Mouse (Mus musculus) embryonic facial prominence, embryonic 15.5 days (tissue): ENCODE measurements at regions not wholly inside any gene's neighbourhood (a gene's known extent, or its start where the extent isn't known, plus 50 kb on each side); places are given as distances from the start of the nearest gene placed in this dataset.
A peak's percentile ranks its signal among the peaks of the same experiment; 100 is the strongest.

Source experiments
- ATAC-seq: fragments of 200-750 bp; cut with Nextera tagmentation; 2 replicates; pipeline ENCODE4 v1.8.0; 2017; ENCODE audit warnings: low read depth, moderate TSS enrichment; ENCODE audit not compliant: insufficient number of reproducible peaks, low FRiP score, low TSS enrichment
- H3K27ac ChIP-seq: fragments of 300-500 bp; sonication (generic); replicated peaks from 2 replicates; pipeline ENCODE4 v1.5.1; 2015; ENCODE audit warnings: mild to moderate bottlenecking, inconsistent platforms
- H3K27me3 ChIP-seq: fragments of 300-500 bp; sonication (generic); 2 replicates; pipeline ENCODE4 v1.6.1; 2015; ENCODE audit warnings: inconsistent platforms
- H3K36me3 ChIP-seq: fragments of 300-500 bp; sonication (generic); 2 replicates; pipeline ENCODE4 v1.6.1; 2015; ENCODE audit warnings: mild to moderate bottlenecking, inconsistent platforms
- H3K4me1 ChIP-seq: fragments of 300-500 bp; sonication (generic); 2 replicates; pipeline ENCODE4 v1.6.1; 2015; ENCODE audit warnings: inconsistent platforms
- H3K4me2 ChIP-seq: fragments of 300-500 bp; sonication (generic); replicated peaks from 2 replicates; pipeline ENCODE4 v1.6.1; 2015; ENCODE audit warnings: mild to moderate bottlenecking, inconsistent platforms
- H3K4me3 ChIP-seq: fragments of 300-500 bp; sonication (generic); replicated peaks from 2 replicates; pipeline ENCODE4 v1.5.1; 2015; ENCODE audit warnings: mild to moderate bottlenecking, inconsistent platforms
- H3K9ac ChIP-seq: fragments of 300-500 bp; sonication (generic); 2 replicates; pipeline ENCODE4 v1.6.1; 2015; ENCODE audit warnings: inconsistent platforms
- H3K9me3 ChIP-seq: fragments of 300-500 bp; sonication (generic); replicated peaks from 2 replicates; pipeline ENCODE4 v1.6.1; 2016; ENCODE audit warnings: inconsistent platforms
- WGBS: fragments of 180-500 bp; shearing (Covaris S2); methylation state at CpG from one replicate; pipeline ENCODE4 v1.1.7; 2015; 5-methylcytosine and 5-hydroxymethylcytosine counted together

DNA sequence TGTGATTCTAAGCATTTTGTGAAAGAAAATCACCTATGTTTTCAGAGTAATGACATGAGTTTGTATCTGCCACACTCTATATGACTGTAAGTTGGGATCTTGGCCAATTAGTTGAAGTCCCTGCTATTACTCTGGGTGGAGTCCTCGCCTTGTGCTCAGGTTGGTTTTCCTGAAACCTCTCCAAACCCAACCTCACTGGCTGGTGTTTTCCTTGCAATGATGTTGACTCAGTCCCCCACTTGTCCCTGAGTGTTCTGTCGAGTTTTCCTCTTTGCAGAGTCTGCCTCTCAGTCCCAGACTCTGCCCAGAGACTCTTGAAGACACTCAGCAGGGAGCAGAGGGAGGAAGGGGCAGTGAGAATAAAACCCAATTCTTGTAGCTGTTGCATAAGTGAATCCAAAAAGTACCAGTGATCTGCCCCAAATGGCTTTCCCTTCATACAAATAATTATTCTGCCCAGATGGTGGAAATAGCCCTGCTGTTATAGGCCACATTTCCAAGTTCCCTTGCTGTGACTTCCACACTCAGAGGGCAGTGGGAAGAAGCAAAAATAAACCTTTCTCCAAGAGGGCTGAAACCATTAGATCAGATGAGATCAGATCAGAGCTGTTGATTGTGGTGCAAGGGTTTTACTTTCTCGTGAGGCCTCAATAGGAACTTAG, 694.3 kb downstream of the Hs3st4 start:
- Histone ChIP-seq H3K9me3 (no peaks in the 10 kb centered on the region), H3K36me3 (no peaks in the 10 kb centered on the region), H3K4me1 (no peaks in the 10 kb centered on the region), H3K9ac (no peak overlapping the region), H3K27ac (no peak overlapping the region), H3K27me3 (no peaks in the 10 kb centered on the region), H3K4me3 (no peak overlapping the region), H3K4me2 (no peak overlapping the region)
- no peak for ATAC-seq
- 63% methylated on average over 3 of the region's 3 CpGs for WGBS

DNA sequence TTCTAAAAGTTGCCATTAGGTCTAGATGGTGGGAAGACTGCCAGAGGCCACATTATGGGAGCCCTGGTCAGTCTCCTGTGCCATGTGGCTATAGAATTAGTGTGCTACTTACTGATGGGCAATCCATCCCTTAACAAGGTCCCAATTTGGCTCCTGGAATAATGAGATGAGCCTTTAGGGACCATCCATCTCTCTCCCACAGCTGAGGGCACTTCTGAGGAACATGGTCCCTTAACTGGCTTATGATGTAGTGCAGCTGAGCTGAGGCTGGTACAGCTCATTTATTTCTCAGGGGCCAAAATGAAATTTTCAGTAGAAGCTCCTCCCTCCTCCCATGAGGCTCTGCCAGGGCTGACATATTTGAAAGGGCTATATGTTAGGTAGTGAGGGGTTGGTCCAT, 697.9 kb downstream of the Hs3st4 start:
- no peak overlapping the region for H3K4me2 ChIP-seq
- H3K36me3 ChIP-seq: no peaks in the 10 kb centered on the region
- H3K27ac ChIP-seq: no peak overlapping the region
- ATAC-seq: no peak
- H3K9me3 ChIP-seq: no peaks in the 10 kb centered on the region
- no peak overlapping the region for H3K9ac ChIP-seq
- no peaks in the 10 kb centered on the region for H3K4me1 ChIP-seq
- H3K27me3 ChIP-seq: no peaks in the 10 kb centered on the region
- H3K4me3 ChIP-seq: no peak overlapping the region

DNA sequence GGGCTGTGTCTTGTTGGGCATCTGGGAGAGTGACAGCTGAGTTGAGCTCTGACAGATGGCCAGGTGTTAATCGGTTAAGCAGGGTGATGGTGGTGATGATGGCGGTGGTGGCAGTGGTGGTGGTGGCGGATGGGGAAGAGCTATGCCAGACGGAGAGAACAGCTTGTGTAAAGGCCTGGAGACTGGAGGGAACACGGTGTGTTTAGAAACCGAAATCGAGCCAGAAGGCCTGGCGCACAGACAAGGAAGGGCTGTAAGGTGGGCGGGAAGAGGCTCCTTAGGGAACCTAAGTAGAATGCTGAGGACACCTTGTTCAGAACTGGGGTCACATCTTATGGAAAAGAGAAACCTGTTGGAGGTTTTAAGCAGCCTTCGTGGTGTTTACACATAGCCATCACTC, 698.5 kb downstream of the Hs3st4 start:
- no peak overlapping the region for H3K9ac ChIP-seq
- H3K27ac ChIP-seq: no peak overlapping the region
- no peak overlapping the region for H3K4me3 ChIP-seq
- H3K4me1 ChIP-seq: no peaks in the 10 kb centered on the region
- no peak overlapping the region for H3K4me2 ChIP-seq
- H3K9me3 ChIP-seq: no peaks in the 10 kb centered on the region
- WGBS: 80% methylated on average over 10 of the region's 10 CpGs
- H3K36me3 ChIP-seq: no peaks in the 10 kb centered on the region
- ATAC-seq: no peak
- no peaks in the 10 kb centered on the region for H3K27me3 ChIP-seq

DNA sequence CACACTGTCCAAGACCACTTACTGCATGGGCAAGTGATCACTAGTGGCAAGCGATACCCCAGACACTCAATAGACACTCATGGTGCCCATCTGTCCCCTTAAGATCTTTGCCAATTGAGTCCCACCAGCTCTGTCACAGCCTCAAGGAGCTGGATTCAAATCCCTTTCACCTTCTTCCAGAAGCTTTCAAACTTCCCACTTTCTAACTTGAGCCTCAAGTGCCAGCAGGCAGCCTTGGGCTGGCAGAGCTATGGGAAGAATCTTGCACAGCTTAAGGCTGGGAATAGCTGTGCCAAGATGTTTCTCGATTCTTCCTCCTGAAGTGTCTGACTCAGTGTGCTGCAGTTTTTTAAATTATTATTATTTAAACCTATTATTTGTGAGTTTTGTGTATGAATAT, 699.2 kb downstream of the Hs3st4 start:
- Histone ChIP-seq H3K27me3 (no peaks in the 10 kb centered on the region), H3K36me3 (no peaks in the 10 kb centered on the region), H3K9ac (no peak overlapping the region), H3K4me2 (no peak overlapping the region), H3K4me3 (no peak overlapping the region), H3K4me1 (no peaks in the 10 kb centered on the region), H3K9me3 (no peaks in the 10 kb centered on the region), H3K27ac (no peak overlapping the region)
- no peak for ATAC-seq
- 84% methylated on average over 2 of the region's 2 CpGs for WGBS

DNA sequence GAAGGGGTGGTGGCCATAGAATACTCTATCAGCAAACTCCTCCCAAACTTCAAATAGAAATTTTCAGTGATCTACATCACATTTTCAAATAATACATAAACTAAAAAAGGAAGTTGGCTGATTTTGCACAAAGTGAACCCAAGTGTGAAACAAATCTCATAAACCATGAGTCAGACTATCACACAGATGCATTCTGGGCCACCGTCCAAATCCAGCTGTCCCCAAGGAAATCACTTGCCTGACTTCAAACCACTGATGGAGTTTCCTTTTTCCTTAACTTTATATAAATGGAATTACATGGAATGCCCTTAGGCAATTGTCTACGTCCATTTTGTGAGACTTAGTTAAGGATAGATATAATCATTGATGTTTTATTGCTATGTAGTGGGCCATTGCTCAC, 702.8 kb downstream of the Hs3st4 start:
- no peak overlapping the region for H3K9ac ChIP-seq
- no peak overlapping the region for H3K27ac ChIP-seq
- no peaks in the 10 kb centered on the region for H3K27me3 ChIP-seq
- H3K4me3 ChIP-seq: no peak overlapping the region
- WGBS: 49% methylated on average over 2 of the region's 2 CpGs
- no peaks in the 10 kb centered on the region for H3K9me3 ChIP-seq
- no peak overlapping the region for H3K4me2 ChIP-seq
- no peak for ATAC-seq
- H3K4me1 ChIP-seq: no peaks in the 10 kb centered on the region
- H3K36me3 ChIP-seq: no peaks in the 10 kb centered on the region

DNA sequence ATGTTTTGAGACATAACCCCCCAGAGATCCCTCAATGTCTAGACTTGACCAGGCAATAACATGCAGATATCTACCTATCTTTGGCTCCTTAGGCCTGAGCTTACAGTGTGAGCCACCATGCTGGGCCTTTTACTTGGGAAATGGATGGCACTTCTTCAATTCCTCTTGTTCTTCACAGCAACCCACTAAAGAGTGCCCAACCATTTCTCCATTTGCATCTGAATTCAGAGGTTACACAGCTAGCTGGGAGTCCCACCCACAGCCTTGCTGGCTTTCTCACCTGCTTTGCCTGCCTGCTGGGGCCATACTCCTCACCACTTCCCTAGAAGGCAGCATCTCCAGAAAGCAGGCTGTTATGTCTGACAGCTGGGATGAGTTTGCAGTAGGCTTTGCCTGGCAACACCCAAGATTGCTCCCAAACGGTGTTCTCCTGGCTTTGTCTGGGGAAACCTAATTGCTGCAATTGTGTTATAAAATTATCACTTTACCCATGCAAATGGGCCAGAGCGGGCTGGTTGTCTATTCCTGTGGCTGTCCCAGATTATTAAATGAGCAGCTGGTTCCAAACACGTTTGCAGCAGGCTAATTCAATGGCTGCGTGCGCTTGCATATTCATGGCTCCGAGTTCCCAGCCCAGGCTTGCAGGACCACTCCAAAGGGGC, 721.6 kb downstream of the Hs3st4 start:
- no peaks in the 10 kb centered on the region for H3K9me3 ChIP-seq
- H3K4me2 ChIP-seq: no peak overlapping the region
- no peak for ATAC-seq
- no peak overlapping the region for H3K4me3 ChIP-seq
- H3K27me3 ChIP-seq: no peaks in the 10 kb centered on the region
- 53% methylated on average over 6 of the region's 6 CpGs for WGBS
- no peaks in the 10 kb centered on the region for H3K4me1 ChIP-seq
- no peak overlapping the region for H3K9ac ChIP-seq
- H3K27ac ChIP-seq: no peak overlapping the region
- H3K36me3 ChIP-seq: no peaks in the 10 kb centered on the region

DNA sequence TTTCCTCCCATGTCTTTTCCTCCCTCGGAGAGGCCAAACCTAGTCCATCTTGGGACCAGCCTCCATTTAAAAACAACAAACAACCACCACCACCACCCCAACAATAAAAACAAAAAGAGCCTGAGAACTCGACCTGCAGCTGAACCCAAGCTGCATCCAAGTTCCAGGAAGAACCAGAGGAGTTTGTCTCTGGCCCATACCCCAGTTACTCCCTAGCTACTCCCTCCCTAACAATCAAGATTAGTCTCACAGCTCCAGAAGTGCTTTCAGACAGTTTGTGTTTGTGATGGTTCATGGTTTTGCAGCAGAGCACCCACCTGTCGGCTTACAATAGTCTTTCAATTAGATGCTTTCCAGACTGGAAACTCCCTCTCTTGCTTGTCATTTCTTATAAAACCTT, 724.5 kb downstream of the Hs3st4 start:
- no peak overlapping the region for H3K4me2 ChIP-seq
- H3K36me3 ChIP-seq: no peaks in the 10 kb centered on the region
- H3K4me1 ChIP-seq: no peaks in the 10 kb centered on the region
- H3K4me3 ChIP-seq: no peak overlapping the region
- no peaks in the 10 kb centered on the region for H3K9me3 ChIP-seq
- 37% methylated on average over 3 of the region's 3 CpGs for WGBS
- no peak overlapping the region for H3K9ac ChIP-seq
- no peak for ATAC-seq
- H3K27ac ChIP-seq: no peak overlapping the region
- no peaks in the 10 kb centered on the region for H3K27me3 ChIP-seq

DNA sequence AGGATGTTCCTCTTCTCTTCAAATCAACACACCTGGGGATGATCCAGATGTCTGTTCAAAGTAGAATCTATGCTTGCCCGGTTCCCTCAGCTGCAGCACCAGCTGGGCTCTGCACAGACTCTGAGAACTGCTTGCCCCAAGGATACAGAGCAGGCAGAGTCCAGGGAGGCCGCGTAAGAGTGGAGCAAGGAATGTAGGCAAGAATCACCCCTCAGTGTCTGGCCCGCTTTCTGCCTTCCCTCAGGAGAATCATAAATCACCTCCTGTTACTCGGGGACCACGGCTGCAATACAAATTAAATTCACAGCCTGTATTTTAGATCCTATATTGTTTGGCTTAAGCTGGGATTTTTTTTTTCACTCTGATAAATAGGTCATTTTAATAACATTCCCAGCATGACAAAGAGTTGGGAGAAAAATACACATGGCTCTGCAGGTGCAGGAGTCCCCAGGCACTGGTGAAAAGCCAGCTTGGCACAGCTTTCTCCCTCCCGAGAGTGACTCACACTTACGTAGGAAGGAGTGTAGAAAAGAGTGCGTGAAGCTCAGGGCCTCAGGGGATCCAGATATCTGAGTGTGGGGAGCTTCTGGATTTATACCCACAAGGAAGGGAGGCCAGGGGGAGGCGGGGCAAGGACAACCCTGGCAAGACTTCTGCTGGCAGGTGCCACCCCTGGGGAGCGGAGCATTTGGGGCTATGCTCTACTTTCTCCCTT, 726.3 kb downstream of the Hs3st4 start:
- H3K9ac ChIP-seq: no peak overlapping the region
- WGBS: 60% methylated on average over 11 of the region's 11 CpGs
- no peaks in the 10 kb centered on the region for H3K36me3 ChIP-seq
- H3K27ac ChIP-seq: no peak overlapping the region
- H3K9me3 ChIP-seq: no peaks in the 10 kb centered on the region
- H3K4me1 ChIP-seq: no peaks in the 10 kb centered on the region
- no peak overlapping the region for H3K4me3 ChIP-seq
- H3K4me2 ChIP-seq: no peak overlapping the region
- no peaks in the 10 kb centered on the region for H3K27me3 ChIP-seq
- ATAC-seq: peak; percentile 43; the same call in 1 of the 2 replicates

DNA sequence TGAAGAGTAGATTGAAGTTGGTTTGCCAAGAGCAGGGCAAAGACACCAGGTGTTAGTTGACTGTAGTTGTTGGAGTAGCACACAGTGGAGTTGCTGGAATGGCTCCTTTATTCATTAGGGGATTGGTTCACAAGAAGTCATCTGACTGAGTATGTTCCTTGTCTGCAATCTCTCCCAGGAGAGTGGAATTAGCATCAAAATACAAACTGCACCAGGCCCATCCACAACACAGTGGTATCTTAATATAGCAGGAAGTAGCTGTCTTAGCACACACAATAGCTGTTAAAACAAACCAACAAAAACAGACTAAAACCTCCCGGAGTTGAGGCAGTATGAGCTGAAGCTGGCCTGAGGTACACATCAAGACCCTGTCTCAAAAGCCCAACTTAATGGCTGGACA, 723.5 kb upstream of the Kdm8 start:
- no peaks in the 10 kb centered on the region for H3K9me3 ChIP-seq
- H3K9ac ChIP-seq: no peak overlapping the region
- no peak overlapping the region for H3K4me3 ChIP-seq
- no peak overlapping the region for H3K4me2 ChIP-seq
- H3K36me3 ChIP-seq: no peaks in the 10 kb centered on the region
- ATAC-seq: no peak
- 68% methylated on average over 1 of the region's 1 CpGs for WGBS
- H3K27ac ChIP-seq: no peak overlapping the region
- no peaks in the 10 kb centered on the region for H3K4me1 ChIP-seq
- no peaks in the 10 kb centered on the region for H3K27me3 ChIP-seq

DNA sequence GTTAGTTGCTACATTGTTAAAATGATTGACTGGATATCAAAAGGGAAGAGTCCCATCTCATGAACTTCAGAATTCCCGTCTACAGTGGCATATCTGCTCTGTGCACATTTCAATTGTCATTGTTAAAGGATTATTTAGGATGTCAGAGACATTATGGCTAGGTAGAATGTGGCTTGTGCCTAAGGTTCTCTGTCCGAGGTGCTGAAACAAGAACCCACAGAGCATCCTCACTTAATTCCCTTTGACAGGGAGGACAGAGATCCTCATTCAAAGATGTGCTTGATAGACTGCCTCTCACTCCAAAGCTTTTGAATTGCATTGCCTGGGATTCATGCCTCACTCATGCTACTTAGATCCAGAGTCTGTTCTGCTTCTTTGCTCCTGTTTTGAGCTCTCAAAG, 702.4 kb upstream of the Kdm8 start:
- ATAC-seq: no peak

DNA sequence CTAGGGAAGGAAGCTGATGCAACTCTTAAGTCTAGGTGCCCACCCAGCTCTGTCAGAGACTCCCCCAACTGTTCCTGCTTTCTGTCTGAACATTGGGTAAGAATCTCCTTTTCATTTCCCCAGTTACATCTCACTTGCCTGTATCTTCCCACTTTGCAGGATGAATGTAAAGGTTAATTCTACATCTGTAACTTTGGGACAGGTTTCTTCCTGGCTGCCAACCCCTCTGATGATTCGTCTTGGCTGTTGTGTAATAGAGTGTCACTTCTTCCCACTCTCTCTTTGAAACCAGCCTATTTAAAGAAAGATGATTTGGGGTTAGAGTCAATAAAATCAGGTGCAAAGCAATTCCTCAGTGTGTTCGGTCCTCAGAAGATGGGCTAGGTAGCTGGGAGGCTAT, 698.2 kb upstream of the Kdm8 start:
- no peaks in the 10 kb centered on the region for H3K4me1 ChIP-seq
- ATAC-seq: no peak
- no peaks in the 10 kb centered on the region for H3K9me3 ChIP-seq
- H3K9ac ChIP-seq: no peak overlapping the region
- WGBS: 83% methylated on average over 2 of the region's 2 CpGs
- H3K36me3 ChIP-seq: no peaks in the 10 kb centered on the region
- no peak overlapping the region for H3K4me3 ChIP-seq
- H3K27ac ChIP-seq: no peak overlapping the region
- H3K4me2 ChIP-seq: no peak overlapping the region
- H3K27me3 ChIP-seq: no peaks in the 10 kb centered on the region

More for the DNA sequence above, 702.4 kb upstream of the Kdm8 start:
- 1% methylated on average over 2 of the region's 2 CpGs for WGBS
- no peak overlapping the region for H3K4me3 ChIP-seq
- H3K4me1 ChIP-seq: no peaks in the 10 kb centered on the region
- H3K27me3 ChIP-seq: no peaks in the 10 kb centered on the region
- H3K9ac ChIP-seq: no peak overlapping the region
- H3K27ac ChIP-seq: no peak overlapping the region
- H3K36me3 ChIP-seq: no peaks in the 10 kb centered on the region
- H3K4me2 ChIP-seq: no peak overlapping the region
- H3K9me3 ChIP-seq: no peaks in the 10 kb centered on the region

DNA sequence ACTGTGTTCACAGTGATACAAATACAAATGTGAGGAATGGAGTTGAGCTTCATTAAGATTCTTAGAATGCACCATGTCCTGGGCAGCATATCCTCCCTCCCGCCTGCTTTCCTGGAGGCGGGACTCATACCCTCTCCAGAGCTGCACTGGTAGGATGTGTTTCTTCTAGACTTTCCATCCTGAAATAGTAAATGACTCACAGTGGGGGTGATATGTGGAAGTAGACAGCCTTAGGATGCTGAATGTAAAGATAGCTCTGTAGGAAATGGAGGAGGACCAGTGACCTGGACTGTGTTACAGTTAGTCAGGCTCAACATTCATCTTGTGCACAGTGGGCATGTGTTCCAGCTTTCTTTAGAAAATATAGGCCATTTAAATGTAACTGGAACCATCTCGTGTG, 696.1 kb upstream of the Kdm8 start:
- no peak for ATAC-seq
- no peaks in the 10 kb centered on the region for H3K4me1 ChIP-seq
- H3K4me2 ChIP-seq: no peak overlapping the region
- no peak overlapping the region for H3K9ac ChIP-seq
- H3K27me3 ChIP-seq: no peaks in the 10 kb centered on the region
- no peaks in the 10 kb centered on the region for H3K9me3 ChIP-seq
- 79% methylated on average over 3 of the region's 3 CpGs for WGBS
- no peaks in the 10 kb centered on the region for H3K36me3 ChIP-seq
- H3K27ac ChIP-seq: no peak overlapping the region
- H3K4me3 ChIP-seq: no peak overlapping the region
